Mouse (Mus musculus): Measurements from ENCODE around the gene Efcab14. TPM values are rescaled to one million over a fixed set of nuclear protein-coding genes. Genes with fewer than 3 reads are reported as not detected.

Gene Efcab14
- 31.2 and 32.2 TPM in 2 replicates for polyA plus RNA-seq (2012; rRNA removed)

DNA sequence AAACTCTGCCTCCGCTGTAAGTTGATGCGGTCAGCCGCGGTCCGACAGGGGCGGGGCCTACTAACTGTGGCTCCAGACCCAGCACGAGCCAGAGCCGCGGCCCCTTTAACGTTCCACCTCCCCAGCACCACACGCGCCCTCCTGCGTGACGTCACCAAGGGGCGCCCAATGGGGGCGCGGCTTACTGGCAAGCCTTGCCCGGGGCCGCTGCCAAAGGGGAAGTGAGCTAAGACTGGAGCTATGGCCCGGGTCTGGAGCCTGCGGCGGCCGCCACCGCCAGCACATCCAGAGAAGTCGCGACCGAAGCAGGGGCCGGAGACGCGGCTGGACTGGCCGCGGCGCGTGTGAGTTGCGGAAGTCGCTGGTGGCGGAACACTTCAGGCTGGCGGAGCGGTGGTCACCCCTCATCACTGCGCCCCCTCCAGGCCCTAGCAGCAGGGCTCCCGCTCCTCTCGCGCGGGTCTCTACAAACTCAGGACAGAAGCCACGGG is at the start of gene Efcab14:
Gene Efcab14 (plus strand): TSS at position 194 of the 491 bp plus-strand sequence.
- peaks cover 14% of the 10 kb centered on the region for H3K4me1 ChIP-seq (replicated peaks; ENCODE audit: control insufficient read depth, insufficient read depth, low read length)
- H3K36me3 ChIP-seq (ENCODE audit: control insufficient read depth, insufficient read depth, low read length): peaks cover 11% of the 10 kb centered on the region; the same call in 1 of the 2 replicates
- TF ChIP-seq CTCF (IDR thresholded peaks at IDR 0.05; ENCODE audit: borderline replicate concordance, control insufficient read depth, extremely low read depth, insufficient read depth, low read length, poor library complexity): peak; percentile 78; the same call in 1 of the 2 replicates
- TF ChIP-seq POLR2A (IDR thresholded peaks at IDR 0.05; ENCODE audit: control insufficient read depth, extremely low read depth, insufficient read depth, low read length, poor library complexity): no peak
- under 1% methylated on average over 45 of the region's 45 CpGs for WGBS
- no peak within 1 kb of the TSS for H3K27ac ChIP-seq (ENCODE audit: control insufficient read depth, insufficient read depth, low read length)
- DNase-seq: peak; percentile 95
- H3K4me3 ChIP-seq (ENCODE audit: control insufficient read depth, insufficient read depth, low read length): peak within 1 kb of the TSS; percentile 73
- H3K27me3 ChIP-seq (ENCODE audit: control insufficient read depth, insufficient read depth, low read length): no peaks in the 10 kb centered on the region

DNA sequence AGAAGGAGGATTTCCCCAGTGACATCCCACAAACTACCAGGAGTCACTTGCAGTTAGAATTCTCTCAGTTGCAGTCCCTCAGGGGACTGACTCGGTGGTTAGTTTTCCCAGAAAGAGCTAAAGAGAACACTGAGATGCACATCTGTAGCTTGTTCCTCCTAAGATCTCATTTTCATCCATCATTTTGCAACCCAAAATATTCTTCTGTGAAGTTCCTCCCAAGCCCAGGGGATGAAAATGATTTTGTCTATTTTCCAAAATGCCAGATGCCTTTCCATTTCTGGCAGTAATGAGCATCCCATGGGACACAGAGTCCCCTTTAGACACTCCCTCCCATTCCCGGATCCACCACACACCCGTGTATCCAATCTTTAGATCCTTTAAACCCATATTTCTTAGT is 36.1 kb upstream of the Efcab14 start:
- WGBS: 89% methylated on average over 3 of the region's 3 CpGs
- no peak overlapping the region for H3K27ac ChIP-seq (ENCODE audit: control insufficient read depth, insufficient read depth, low read length)
- TF ChIP-seq CTCF (IDR thresholded peaks at IDR 0.05; ENCODE audit: borderline replicate concordance, control insufficient read depth, extremely low read depth, insufficient read depth, low read length, poor library complexity) (no peak), POLR2A (IDR thresholded peaks at IDR 0.05; ENCODE audit: control insufficient read depth, extremely low read depth, insufficient read depth, low read length, poor library complexity) (no peak)

DNA sequence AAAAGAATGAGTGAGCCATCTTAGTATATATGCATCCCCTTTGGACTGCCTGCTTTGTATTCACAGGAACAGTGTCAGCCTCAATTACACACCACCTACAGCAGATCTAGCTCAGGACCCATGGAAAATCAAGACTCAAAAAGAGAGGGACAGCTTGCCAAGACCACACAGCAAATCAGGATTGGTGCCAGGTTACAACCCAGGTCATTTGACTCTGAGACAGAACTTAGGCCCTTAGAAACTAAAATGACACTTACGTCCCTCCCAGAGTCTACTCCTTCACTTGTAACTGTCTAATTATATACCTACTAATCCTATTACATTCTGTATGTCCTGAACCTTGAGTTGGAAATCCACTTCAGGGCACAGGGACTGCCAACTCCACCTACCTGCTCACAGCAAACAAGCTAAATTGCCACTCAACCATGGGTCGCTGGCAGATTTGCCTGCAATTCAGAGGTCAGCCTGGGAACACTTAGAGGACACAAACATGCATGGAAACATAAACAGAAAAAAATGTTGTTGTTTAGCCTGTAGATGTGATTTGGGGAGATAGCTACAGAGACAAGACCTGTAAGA is 33.5 kb upstream of the Efcab14 start:
- WGBS: 98% methylated on average over 2 of the region's 2 CpGs
- Histone ChIP-seq H3K4me1 (replicated peaks; ENCODE audit: control insufficient read depth, insufficient read depth, low read length) (no peaks in the 10 kb centered on the region), H3K27ac (ENCODE audit: control insufficient read depth, insufficient read depth, low read length) (no peak overlapping the region), H3K27me3 (ENCODE audit: control insufficient read depth, insufficient read depth, low read length) (no peaks in the 10 kb centered on the region), H3K4me3 (ENCODE audit: control insufficient read depth, insufficient read depth, low read length) (no peak overlapping the region), H3K36me3 (ENCODE audit: control insufficient read depth, insufficient read depth, low read length) (no peaks in the 10 kb centered on the region)
- TF ChIP-seq POLR2A (IDR thresholded peaks at IDR 0.05; ENCODE audit: control insufficient read depth, extremely low read depth, insufficient read depth, low read length, poor library complexity): no peak
- no peak for DNase-seq

More for the DNA sequence above, 36.1 kb upstream of the Efcab14 start:
- H3K36me3 ChIP-seq (ENCODE audit: control insufficient read depth, insufficient read depth, low read length): no peaks in the 10 kb centered on the region
- no peak overlapping the region for H3K4me3 ChIP-seq (ENCODE audit: control insufficient read depth, insufficient read depth, low read length)
- DNase-seq: no peak
- H3K4me1 ChIP-seq (replicated peaks; ENCODE audit: control insufficient read depth, insufficient read depth, low read length): no peaks in the 10 kb centered on the region
- no peaks in the 10 kb centered on the region for H3K27me3 ChIP-seq (ENCODE audit: control insufficient read depth, insufficient read depth, low read length)

DNA sequence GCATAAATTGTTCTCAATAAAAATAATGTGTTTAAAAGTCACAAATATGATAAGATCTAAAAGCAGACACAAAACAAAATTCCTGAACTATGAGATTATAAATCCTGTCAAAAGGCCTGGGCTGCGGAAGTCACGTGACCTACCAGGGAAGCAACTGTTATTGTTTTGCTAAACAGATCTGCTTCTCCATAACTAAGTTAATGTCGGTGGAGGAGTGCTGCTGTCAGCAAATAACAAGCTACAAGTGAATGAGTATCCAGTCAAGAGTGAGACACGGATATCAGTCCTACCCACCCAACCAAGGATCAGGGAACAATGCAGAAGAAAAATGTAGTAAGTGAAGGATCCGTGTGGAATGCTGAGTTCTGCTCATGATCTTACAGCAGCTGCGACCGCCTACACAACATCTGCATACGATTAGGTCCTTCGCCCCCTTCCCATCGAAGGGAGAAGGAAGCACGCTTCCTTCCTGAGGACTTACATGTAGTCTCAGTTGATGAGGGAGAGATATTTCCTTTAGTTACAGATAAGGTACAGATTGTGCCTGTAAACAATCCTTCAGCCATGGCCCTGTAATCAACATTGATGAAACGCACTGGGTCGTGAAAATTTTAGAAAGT is 28.5 kb upstream of the Efcab14 start:
- Histone ChIP-seq H3K27me3 (ENCODE audit: control insufficient read depth, insufficient read depth, low read length) (no peaks in the 10 kb centered on the region), H3K4me3 (ENCODE audit: control insufficient read depth, insufficient read depth, low read length) (no peak overlapping the region), H3K27ac (ENCODE audit: control insufficient read depth, insufficient read depth, low read length) (no peak overlapping the region), H3K36me3 (ENCODE audit: control insufficient read depth, insufficient read depth, low read length) (no peaks in the 10 kb centered on the region), H3K4me1 (replicated peaks; ENCODE audit: control insufficient read depth, insufficient read depth, low read length) (no peaks in the 10 kb centered on the region)
- no peak for DNase-seq
- TF ChIP-seq CTCF (IDR thresholded peaks at IDR 0.05; ENCODE audit: borderline replicate concordance, control insufficient read depth, extremely low read depth, insufficient read depth, low read length, poor library complexity) (no peak), POLR2A (IDR thresholded peaks at IDR 0.05; ENCODE audit: control insufficient read depth, extremely low read depth, insufficient read depth, low read length, poor library complexity) (no peak)
- WGBS: 73% methylated on average over 13 of the region's 13 CpGs

DNA sequence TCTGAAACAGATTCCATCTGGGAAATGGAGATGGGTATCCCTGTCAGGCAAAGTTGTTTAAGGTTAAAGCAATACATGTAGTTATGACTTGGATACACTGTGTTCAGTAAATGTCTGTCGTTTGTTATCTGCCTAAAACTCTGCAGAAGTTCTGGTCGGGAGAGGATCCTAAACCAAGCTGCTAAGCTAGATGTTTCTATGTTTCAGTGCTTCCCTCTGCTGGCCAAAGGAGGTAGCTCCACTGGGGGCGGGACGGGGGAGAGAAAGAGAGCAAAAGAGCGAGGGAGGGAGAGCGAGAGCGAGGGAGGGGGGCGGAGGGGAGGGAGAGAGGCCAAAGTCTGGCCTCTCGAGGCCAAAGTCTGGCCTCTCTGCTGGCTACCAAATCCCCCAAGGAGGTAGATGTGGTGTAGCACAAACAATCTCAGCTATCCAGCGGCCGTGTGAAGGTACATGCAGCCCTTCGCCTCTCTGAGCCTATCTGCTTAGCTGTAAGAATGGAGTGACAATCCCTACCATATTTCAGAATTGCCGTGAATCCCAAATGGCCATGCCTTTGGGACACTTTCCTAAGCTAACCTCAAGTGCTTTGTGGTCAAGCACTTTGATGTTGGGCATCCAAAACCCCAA is 27.6 kb upstream of the Efcab14 start:
- no peak overlapping the region for H3K27ac ChIP-seq (ENCODE audit: control insufficient read depth, insufficient read depth, low read length)
- no peaks in the 10 kb centered on the region for H3K27me3 ChIP-seq (ENCODE audit: control insufficient read depth, insufficient read depth, low read length)
- H3K4me3 ChIP-seq (ENCODE audit: control insufficient read depth, insufficient read depth, low read length): no peak overlapping the region
- 23% methylated on average over 13 of the region's 13 CpGs for WGBS
- TF ChIP-seq POLR2A (IDR thresholded peaks at IDR 0.05; ENCODE audit: control insufficient read depth, extremely low read depth, insufficient read depth, low read length, poor library complexity): no peak
- TF ChIP-seq CTCF (IDR thresholded peaks at IDR 0.05; ENCODE audit: borderline replicate concordance, control insufficient read depth, extremely low read depth, insufficient read depth, low read length, poor library complexity): peak; percentile 26; the same call in 1 of the 2 replicates
- no peaks in the 10 kb centered on the region for H3K4me1 ChIP-seq (replicated peaks; ENCODE audit: control insufficient read depth, insufficient read depth, low read length)
- DNase-seq: peak; percentile 61
- no peaks in the 10 kb centered on the region for H3K36me3 ChIP-seq (ENCODE audit: control insufficient read depth, insufficient read depth, low read length)

DNA sequence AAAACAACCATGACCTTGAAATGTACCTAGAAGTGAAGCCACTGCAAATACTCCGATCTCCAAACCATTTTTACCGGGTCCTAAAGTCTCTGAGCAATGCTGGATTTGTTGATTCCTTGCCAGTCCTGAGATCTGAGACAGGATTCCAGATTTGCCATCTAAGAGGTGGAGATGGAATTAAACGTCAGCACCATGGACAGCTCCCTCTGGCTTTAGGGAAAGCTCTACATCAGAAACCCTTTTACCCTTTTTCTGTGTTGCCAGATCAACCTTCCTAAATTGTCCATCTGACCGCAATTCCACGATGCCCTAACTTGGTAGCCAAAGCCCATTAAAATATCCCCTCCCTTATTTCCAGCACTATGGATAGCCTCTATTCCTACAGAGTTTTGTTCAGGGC is 8.8 kb upstream of the Efcab14 start:
- 15% methylated on average over 5 of the region's 5 CpGs for WGBS
- peak; percentile 27 for DNase-seq
- no peaks in the 10 kb centered on the region for H3K27me3 ChIP-seq (ENCODE audit: control insufficient read depth, insufficient read depth, low read length)
- peaks cover 6% of the 10 kb centered on the region for H3K4me1 ChIP-seq (replicated peaks; ENCODE audit: control insufficient read depth, insufficient read depth, low read length)
- H3K4me3 ChIP-seq (ENCODE audit: control insufficient read depth, insufficient read depth, low read length): no peak overlapping the region
- H3K27ac ChIP-seq (ENCODE audit: control insufficient read depth, insufficient read depth, low read length): no peak overlapping the region
- no peaks in the 10 kb centered on the region for H3K36me3 ChIP-seq (ENCODE audit: control insufficient read depth, insufficient read depth, low read length)
- TF ChIP-seq CTCF (IDR thresholded peaks at IDR 0.05; ENCODE audit: borderline replicate concordance, control insufficient read depth, extremely low read depth, insufficient read depth, low read length, poor library complexity) (no peak), POLR2A (IDR thresholded peaks at IDR 0.05; ENCODE audit: control insufficient read depth, extremely low read depth, insufficient read depth, low read length, poor library complexity) (no peak)
